Mouse (Mus musculus) G1E (cell line): ENCODE results near the gene Hsf4.

ENCODE experiments used
- CTCF ChIP-seq: IDR thresholded peaks from 2 replicates; pipeline ENCODE4 v1.5.1; 2012; ENCODE audit warnings: low read depth, low read length, inconsistent platforms, mixed read lengths
- GATA1 ChIP-seq: IDR thresholded peaks from 2 replicates; pipeline ENCODE4 v1.6.1; 2012; ENCODE audit warnings: borderline replicate concordance, low read length, inconsistent platforms, mixed read lengths
- TAL1 ChIP-seq: conservative IDR thresholded peaks from 2 replicates; pipeline ENCODE4 v1.6.1; 2012; ENCODE audit warnings: low read depth, low read length, inconsistent platforms, mixed read lengths

- TF ChIP-seq TAL1 (no peak), CTCF (no peak), GATA1 (no peak)
Measured at GRCm38 (mm10) chr8:105292471-105292870, 22.9 kb downstream of the Hsf4 start.
